Comparison of ENCODE assay signal across 16 mouse cellular contexts in the genomic region with DNA sequence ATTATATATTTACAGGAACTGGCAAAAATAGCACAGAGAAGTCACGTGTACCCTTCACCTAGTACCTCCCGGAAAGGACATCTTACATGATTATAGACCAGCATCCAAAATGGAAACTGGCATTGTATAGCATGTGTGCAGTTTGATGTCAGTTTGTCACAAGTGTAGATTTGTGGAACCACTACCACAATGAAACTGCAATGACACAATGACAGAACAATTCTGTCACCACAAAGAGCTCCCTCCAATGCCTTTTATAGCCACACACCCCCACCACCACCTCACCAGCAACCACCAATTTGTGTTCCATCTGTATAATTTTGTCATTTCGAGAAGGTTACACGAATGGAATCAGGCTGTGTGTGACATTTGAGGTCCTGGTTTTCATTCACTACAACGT.
"Had no signal": no experiment of that assay in that cellular context is flagged by ENCODE, and none has a peak within 500 bp of the region (broad histone marks: within the 10 kb centered on the region; RNA-seq: fewer than 3 reads in every experiment).

No protein-coding gene starts in this region.

- H3K27me3 ChIP-seq: midbrain, embryonic 13.5 days; midbrain, embryonic 15.5 days; neural tube, embryonic 12.5 days had no signal

- DNase-seq: lung, adult 18-20 months; lung, embryonic 14.5 days; lung, postnatal 10 days; lung, postnatal 4 days; right cerebral cortex, postnatal 25 days; right cerebral cortex, postnatal 4 days; spleen, adult 18-20 months; thymus, adult 18-20 months; thymus, postnatal 14 days; thymus, postnatal 36 days had no signal

- H3K4me2 ChIP-seq: lung, embryonic 14.5 days; midbrain, embryonic 11.5 days; midbrain, embryonic 13.5 days; midbrain, embryonic 15.5 days; neural tube, embryonic 12.5 days had no signal

- H3K9ac ChIP-seq: liver, embryonic 14.5 days; lung, embryonic 14.5 days; midbrain, embryonic 13.5 days; midbrain, embryonic 15.5 days; neural tube, embryonic 12.5 days had no signal

- H3K4me1 ChIP-seq: midbrain, embryonic 15.5 days; neural tube, embryonic 12.5 days had no signal

- H3K9me3 ChIP-seq: megakaryocyte, embryonic 14.5 days; midbrain, embryonic 13.5 days; midbrain, embryonic 15.5 days; neural tube, embryonic 12.5 days had no signal

- H3K36me3 ChIP-seq: midbrain, embryonic 15.5 days had no signal

- ATAC-seq: midbrain, embryonic 13.5 days; midbrain, embryonic 15.5 days had no signal

- H3K4me3 ChIP-seq: megakaryocyte, embryonic 14.5 days; midbrain, embryonic 13.5 days; midbrain, embryonic 15.5 days; neural tube, embryonic 12.5 days had no signal

- H3K27ac ChIP-seq: liver, embryonic 14.5 days; midbrain, embryonic 13.5 days; midbrain, embryonic 15.5 days; neural tube, embryonic 12.5 days had no signal
